Mouse (Mus musculus) ES-E14 (cell line): ENCODE measurements at regions not wholly inside any gene's neighbourhood (a gene's known extent, or its start where the extent isn't known, plus 50 kb on each side); places are given as distances from the start of the nearest gene placed in this dataset.

Source experiments
- MAFK ChIP-seq: IDR thresholded peaks from 2 replicates; pipeline ENCODE4 v1.6.1; 2014; ENCODE audit warnings: mild to moderate bottlenecking, low read depth, low read length, inconsistent platforms; ENCODE audit not compliant: insufficient read depth
- ZC3H11A ChIP-seq: IDR thresholded peaks from 2 replicates; pipeline ENCODE4 v1.6.1; 2012; ENCODE audit warnings: low read depth, mild to moderate bottlenecking, inconsistent platforms, low read length, borderline replicate concordance

DNA sequence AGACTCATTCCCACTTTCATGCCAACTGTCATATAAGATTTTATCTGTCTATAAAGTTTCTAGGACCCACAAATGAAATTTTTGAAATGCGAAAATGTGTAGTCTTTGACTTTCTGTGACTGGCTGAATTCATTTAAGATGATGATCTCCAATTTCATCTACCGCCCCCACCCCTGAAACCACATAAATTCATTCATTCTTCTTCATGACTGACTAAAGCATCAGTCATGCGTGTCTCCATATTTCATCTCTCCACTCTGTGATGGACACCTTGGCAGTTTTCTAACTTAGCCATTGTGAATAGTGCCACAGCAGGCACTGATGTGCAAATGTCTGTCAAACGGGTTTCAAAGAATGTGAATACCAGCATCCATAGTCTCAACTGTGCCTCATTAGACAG, 75.4 kb upstream of the Satb2 start:
- no peak for TF ChIP-seq ZC3H11A
- TF ChIP-seq MAFK = no peak
